Mouse (Mus musculus) left cerebral cortex, adult 2 months (tissue): ENCODE results near the gene Psip1. TPM values are rescaled to one million over a fixed set of nuclear protein-coding genes. Genes with fewer than 3 reads are reported as not detected.
"Not testable (repeated sequence)": the region's sequence is repeated elsewhere in the genome, so short reads cannot be mapped to it uniquely, and the experiment has no call there.

Experiments used
- DNase-seq, 2 experiments: peaks; one replicate each; pipeline ENCODE4 v3.0.0; 2021 to 2022; ENCODE audit warnings: low spot score in 2 of 2, mixed read lengths in 1 of 2; ENCODE audit errors: extremely low spot score in 1 of 2
- H3K27ac ChIP-seq: fragments of 200-600 bp; 2 replicates; pipeline ENCODE4 v1.8.1; 2022
- H3K4me3 ChIP-seq: fragments of 200-600 bp; 2 replicates; pipeline ENCODE4 v1.8.1; 2022
- CTCF ChIP-seq: fragments of 200-600 bp; IDR thresholded peaks from 2 replicates; pipeline ENCODE4 v1.8.1; 2022; ENCODE audit warnings: antibody characterized with exemption, mild to moderate bottlenecking, moderate library complexity
- intact Hi-C: fragments of 180-260 bp; cut with DNase I; formaldehyde crosslinking; loops from one replicate; pipeline ENCODE4 v1.15.1; 2025
- long read RNA-seq, 2 experiments: library from polyadenylated mRNA; stranded (forward); transcript quantifications; one replicate each; pipeline ENCODE4 v2.0.0; 2021; ENCODE audit warnings: borderline mapping rate in 2 of 2
- total RNA-seq, 2 experiments: library from RNA; stranded (reverse); gene quantifications; 2 replicates each; pipeline ENCODE4 v1.2.3; 2021

Gene Psip1
- total RNA-seq = 100 to 1,000 TPM; 197 to 199 TPM
- long read RNA-seq, experiment 1, transcript Psip1-203 (11 exons, 1,898 nt) = minor isoform, 29 of 300 reads
- long read RNA-seq, experiment 1, transcript Psip1-202 (11 exons, 1,973 nt) = minor isoform, 71 of 300 reads
- long read RNA-seq, experiment 1, transcript Psip1-201 (16 exons, 3,251 nt) = major isoform, 87 of 300 reads
- long read RNA-seq, experiment 1, partial matches to known transcripts = 83 of 300 reads
- long read RNA-seq, experiment 1, other reads (novel, unspliced or antisense) = 29 of 300 reads
- long read RNA-seq, experiment 2, transcript Psip1-202 (11 exons, 1,973 nt) = minor isoform, 34 of 206 reads
- long read RNA-seq, experiment 2, transcript Psip1-203 (11 exons, 1,898 nt) = minor isoform, 25 of 206 reads
- long read RNA-seq, experiment 2, transcript Psip1-201 (16 exons, 3,251 nt) = major isoform, 51 of 206 reads
- long read RNA-seq, experiment 2, partial matches to known transcripts = 64 of 206 reads
- long read RNA-seq, experiment 2, other reads (novel, unspliced or antisense) = 32 of 206 reads

DNA sequence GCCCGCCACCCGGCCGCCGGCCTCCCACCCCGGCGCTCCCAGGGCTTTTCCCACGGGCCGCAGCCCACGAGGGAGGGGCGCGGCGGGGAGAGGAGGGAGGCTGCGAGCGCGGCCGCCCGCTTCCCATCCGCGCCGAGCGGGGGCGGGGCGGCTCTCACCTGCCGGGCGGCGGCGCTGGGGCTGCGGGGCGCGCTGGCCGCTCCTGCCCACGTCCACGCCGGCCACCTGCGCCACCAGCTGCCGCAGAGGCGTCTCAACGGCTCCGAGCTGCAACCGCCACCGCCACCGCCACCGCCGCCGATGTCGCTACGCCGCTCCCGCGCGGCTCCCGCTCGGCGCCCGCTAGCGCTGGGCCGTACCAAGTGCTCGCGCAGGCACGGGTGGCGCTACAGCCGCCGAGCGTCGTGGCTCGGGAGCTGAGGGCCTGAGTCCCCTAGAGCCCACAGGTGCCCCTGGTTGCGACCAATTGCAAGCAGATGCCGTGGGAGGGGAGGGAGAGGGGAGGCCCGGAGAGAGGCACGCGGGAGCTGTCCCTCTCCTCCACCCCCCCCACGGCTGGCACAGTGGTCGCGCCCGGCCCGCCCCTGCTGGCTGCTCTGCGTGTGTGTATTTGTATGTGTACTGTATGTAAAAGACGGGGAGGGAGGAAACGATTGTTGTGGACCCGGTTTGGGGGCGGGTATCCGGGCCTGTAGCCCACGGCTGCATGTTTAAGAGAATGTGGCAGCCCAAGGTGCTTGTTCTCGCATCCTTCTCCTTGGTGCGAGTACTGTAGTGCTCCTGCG, at the start of gene Psip1:
Gene Psip1 (minus strand): TSS at position 343 of the 785 bp plus-strand sequence.
- intact Hi-C loops = loop anchor here (1.0 kb wide), 1 partner anchor 39 kb away; the partner anchor contains the start of gene Ccdc171
- Histone ChIP-seq H3K27ac (peak within 1 kb of the TSS; percentile 100), H3K4me3 (peak within 1 kb of the TSS; percentile 81)
- TF ChIP-seq CTCF = peak; percentile 51
- peak; percentile 86 to 92 for DNase-seq

DNA sequence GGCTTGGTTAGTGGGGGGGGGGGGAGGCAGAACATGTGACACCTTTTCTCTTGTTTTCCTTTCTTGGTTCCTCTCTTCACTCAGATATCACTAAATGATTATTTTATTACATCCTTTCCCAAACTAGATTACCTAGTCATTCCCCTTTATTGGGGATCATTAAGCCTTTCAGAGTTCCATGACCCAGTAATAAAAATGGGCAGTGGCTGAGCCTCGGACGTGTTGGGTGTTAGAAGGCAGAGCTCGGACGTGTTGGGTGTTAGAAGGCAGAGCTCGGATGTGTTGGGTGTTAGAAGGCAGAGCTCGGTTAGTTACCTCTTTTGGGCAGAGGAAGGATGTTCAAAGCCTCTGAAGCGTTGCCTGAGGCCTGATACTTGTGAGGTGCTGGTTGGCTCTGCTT, 47.8 kb upstream of the Psip1 start:
- intact Hi-C loops = no loop called here
- no peak for TF ChIP-seq CTCF
- H3K27ac ChIP-seq = no peak overlapping the region
- no peak overlapping the region for H3K4me3 ChIP-seq
- DNase-seq = no peak

DNA sequence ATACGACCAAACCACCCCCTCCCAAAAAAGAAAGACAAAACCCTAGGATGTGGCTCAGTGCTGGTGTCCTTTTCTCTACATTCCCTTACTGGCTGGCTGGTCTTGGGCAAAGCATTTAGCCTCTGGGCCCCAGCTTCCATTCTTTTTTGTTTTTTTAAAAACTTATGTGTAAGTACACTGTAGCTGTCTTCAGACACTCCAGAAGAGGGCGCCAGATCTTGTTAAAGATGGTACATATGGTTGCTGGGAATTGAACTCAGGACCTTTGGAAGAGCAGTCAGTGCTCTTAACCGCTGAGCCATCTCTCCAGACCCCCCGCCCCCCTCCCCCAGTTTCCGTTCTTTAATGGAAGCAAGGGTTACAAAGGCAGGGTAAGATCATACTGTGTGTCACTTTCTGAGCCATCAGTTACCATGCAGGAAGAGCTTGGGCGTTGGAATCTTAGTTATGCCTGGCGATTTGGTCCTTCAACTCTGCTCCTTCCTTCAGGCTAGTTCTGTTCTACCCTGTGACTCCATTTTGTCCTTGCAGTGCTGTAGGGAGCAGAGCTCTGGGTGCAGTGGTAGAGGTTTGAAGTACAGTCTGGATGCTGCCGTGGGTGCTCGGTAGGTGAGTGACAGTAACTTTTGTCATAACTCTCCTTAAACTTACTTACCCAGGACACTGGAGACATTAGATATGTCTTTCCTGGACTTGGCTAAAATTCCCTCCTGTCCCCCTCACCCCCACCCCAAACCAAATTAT, 47.1 kb upstream of the Psip1 start:
- no peak for DNase-seq
- Histone ChIP-seq H3K4me3 (no peak overlapping the region), H3K27ac (no peak overlapping the region)
- intact Hi-C loops = no loop called here
- TF ChIP-seq CTCF = peak; percentile 21

DNA sequence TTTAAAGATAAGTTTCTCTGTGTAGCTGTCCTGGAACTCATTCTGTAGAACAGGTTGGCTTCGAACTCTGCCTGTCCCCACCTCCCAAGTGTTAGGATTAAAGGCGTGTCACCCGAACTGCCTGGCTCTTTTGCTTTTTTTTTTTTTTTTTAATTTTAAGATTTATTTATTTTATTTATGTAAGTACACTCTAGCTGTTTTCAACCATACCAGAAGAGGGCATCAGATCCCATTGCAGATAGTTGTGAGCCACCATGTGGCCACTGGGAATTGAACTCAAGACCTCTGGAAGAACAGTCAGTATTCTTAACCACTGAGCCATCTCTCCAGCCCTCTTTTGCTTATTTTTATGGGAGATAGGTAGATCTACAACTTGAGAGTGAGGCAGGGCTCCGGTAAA, 43.8 kb upstream of the Psip1 start:
- H3K4me3 ChIP-seq, H3K27ac ChIP-seq, DNase-seq, intact Hi-C loops: not testable (repeated sequence)
- peak; percentile 12 for TF ChIP-seq CTCF

DNA sequence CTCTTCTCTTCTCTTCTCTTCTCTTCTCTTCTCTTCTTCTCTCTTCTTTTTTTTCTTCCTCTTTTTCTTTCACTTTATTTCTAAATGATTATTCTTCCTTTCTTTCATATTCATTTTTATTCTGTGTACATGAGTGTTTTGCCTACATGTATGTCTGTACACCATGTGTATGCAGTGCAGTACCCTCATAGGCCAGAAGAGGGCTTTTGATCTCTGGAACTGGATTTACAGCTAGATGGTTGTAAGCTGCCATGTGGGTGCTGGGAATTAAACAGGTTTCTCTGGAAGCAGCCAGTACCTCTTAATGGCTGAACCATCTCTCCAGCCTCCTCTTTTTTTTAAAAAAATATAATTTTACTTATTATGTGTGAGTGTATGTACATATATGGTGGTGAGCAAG, 41.7 kb upstream of the Psip1 start:
- peak; percentile 51 for TF ChIP-seq CTCF
- intact Hi-C loops = loop anchor here (2.0 kb wide), 1 partner anchor 43 kb away; no protein-coding TSS in a partner anchor
- H3K27ac ChIP-seq = no peak overlapping the region
- no peak overlapping the region for H3K4me3 ChIP-seq
- no peak for DNase-seq

DNA sequence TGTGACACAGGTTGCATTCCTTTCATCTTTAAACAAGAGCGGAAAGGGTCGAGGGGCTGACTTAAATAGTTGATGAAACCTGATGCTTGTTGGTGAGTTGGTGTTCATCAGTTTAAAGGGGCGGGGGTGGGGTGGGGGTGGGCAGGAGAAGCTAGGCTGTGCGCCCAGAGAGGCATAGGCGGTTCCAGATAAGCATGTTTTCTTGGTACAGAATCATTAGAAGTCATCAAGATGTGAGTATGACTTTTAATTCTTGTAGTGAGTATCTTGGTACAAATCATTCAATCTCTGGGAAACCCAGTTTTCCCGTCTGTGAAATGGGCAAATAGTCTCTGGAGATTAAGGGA, 40.7 kb upstream of the Psip1 start:
- no peak for DNase-seq
- no peak for TF ChIP-seq CTCF
- intact Hi-C loops = loop anchor here (2.0 kb wide), 1 partner anchor 44 kb away; no protein-coding TSS in a partner anchor
- Histone ChIP-seq H3K4me3 (no peak overlapping the region), H3K27ac (no peak overlapping the region)

DNA sequence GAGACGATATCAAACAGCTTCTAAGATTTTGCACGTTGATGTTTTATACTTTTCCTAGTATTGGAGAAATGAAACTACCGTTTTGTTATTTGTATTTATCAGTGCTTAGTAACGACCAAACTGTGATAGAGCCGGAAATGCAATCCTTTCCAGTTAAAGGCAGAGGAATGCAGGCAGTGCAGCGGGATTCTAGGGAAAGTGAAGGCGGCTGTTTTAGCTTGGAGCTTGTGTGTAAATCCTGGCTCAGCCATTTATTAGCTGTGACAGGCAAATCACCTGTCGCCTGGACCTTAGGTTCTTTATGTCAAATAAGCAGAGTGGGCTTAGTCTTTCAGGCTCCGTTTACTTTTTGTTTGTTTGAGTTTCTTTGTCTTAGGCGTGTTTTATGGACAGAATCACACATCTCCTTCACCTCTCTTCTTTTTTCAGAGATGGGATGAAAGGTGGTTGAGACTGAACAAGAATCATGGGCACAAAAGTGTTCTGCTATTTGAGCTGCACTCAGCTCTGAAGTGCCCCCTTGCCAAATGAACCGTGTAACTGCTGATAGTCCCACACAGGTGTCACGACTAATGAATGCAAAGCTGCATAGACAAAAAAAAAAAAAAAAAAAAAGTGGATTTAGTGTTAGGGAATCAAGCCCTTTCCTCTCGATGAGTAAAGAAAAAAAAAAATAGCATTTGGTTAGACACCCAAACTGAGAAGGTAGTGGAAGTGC, 40.2 kb upstream of the Psip1 start:
- intact Hi-C loops = loop anchor here (2.0 kb wide), 1 partner anchor 44 kb away; no protein-coding TSS in a partner anchor
- peak overlapping the region; percentile 79 for H3K4me3 ChIP-seq

DNA sequence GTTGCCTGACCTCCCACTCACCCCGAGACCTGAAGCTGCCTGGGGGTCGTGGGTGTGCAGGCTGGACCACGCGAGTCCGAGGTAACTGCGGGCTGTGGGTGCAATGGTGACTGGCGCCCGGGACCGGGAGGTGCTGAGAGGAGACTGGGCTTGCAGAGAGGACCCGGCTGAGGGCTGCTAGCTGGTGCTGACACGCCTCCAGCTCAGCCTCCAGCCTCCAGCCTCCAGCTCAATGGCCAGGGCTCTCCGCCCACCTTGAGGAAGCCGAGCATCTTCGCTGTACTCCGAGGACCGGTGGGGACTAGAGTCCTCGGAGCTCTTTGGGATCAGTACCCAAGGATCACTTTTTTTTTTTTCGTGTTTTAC, 39.4 kb upstream of the Psip1 start:
- H3K27ac ChIP-seq = no peak overlapping the region
- H3K4me3 ChIP-seq = peak overlapping the region; percentile 79
- intact Hi-C loops = loop anchor here (1.0 to 2.0 kb wide), 2 partner anchors 39 to 45 kb away; partner anchors contain the start of gene Psip1
- no peak for DNase-seq
- no peak for TF ChIP-seq CTCF

More for the DNA sequence above, 40.2 kb upstream of the Psip1 start:
- no peak overlapping the region for H3K27ac ChIP-seq
- no peak for DNase-seq
- TF ChIP-seq CTCF = no peak

DNA sequence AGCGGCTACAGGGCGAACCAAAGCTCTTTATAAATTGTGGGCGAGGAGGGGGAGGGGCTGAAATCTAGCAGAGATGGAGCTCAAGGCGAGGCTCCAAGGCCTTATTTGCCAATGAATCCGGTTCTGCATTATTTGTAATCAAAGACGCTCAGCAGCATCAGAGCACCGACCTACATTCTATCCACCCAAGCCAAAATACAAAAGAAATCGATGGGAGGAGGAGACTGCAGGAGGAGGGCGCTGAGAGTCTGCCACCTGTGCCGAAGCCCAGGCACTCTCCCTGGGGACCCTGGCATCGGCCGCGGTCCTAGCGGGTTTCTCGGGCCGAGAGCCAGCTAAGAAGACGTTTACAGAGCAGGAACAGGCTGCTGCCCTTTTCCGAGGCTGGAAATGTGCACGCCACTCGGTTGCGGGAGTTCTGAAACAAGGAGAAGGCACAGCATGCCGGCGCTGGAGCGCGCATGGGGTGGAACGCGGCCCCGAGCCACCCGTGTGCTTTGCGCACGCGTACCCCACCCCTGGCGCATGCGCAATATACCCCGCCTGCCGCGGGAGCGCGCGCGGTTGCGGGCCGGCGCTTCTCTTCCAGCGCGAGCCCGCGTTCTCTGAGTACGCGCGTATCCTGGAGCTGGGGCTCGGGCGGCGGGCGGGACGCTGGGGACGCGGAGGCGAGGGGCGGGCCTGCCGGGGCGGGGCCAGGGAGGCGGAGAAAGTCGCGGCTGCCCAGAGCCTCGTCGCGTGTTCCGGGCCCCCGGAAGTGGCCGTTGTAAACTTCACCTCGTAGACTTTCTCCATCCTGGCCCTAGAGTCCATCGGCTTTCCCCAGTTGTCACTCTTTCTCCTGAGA, 38.8 kb upstream of the Psip1 start, which contains the start of gene Ccdc171:
Gene Ccdc171 (plus strand): TSS at position 703 of the 847 bp plus-strand sequence.
- intact Hi-C loops = loop anchor here (1.0 to 5.0 kb wide), 2 partner anchors 39 to 108 kb away; partner anchors contain the start of genes Psip1 and Snapc3
- peak within 1 kb of the TSS; percentile 79 for H3K4me3 ChIP-seq
- TF ChIP-seq CTCF = no peak
- H3K27ac ChIP-seq = peak within 1 kb of the TSS; percentile 91
- DNase-seq = peak; percentile 94

DNA sequence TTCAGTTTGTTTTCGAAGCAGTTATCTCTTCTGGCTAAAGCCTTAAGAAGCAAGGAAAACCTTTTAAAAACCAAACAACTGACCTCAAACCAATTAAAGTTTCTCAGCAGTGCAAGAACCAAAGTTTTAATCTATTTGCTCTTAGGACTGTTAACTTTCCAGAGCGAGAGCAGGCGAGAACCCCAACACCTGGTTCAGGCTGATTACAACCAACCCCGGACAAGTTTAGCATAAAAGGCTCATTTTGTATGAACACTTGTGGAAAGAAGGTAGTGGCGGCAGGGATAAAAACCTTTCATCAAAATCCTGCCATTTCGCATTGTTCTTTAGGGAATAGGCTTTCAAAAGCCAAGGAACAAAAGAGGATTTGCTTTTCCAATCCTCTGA, 38.2 kb upstream of the Psip1 start:
- Histone ChIP-seq H3K27ac (peak overlapping the region; percentile 91), H3K4me3 (peak overlapping the region; percentile 79)
- intact Hi-C loops = loop anchor here (5.0 kb wide), 1 partner anchor 107 kb away; the partner anchor contains the start of gene Snapc3
- no peak for DNase-seq
- TF ChIP-seq CTCF = no peak
